Mouse (Mus musculus): ENCODE results near the gene Nudt9. TPM values are rescaled to one million over a fixed set of nuclear protein-coding genes. Genes with fewer than 3 reads are reported as not detected.

Nudt9 gene
- polyA plus RNA-seq, 1 experiment = 45.7 TPM

- TF ChIP-seq CTCF (IDR thresholded peaks at IDR 0.05; ENCODE audit: borderline replicate concordance, extremely low read depth, insufficient read depth, insufficient read length) (no peak), POLR2A (IDR thresholded peaks at IDR 0.05; ENCODE audit: borderline replicate concordance, extremely low read depth, insufficient read depth, insufficient read length, poor library complexity, severe bottlenecking) (no peak)
- peak; percentile 26 for DNase-seq (ENCODE audit: low read depth)
Measured at GRCm38 (mm10) chr5:104060429-104060828, 14.3 kb downstream of the Nudt9 start.

GRCm38 (mm10) chr5:104061936-104062772, 16.0 kb downstream of the Nudt9 start:
- DNase-seq (ENCODE audit: low read depth) = no peak
- TF ChIP-seq CTCF (IDR thresholded peaks at IDR 0.05; ENCODE audit: borderline replicate concordance, extremely low read depth, insufficient read depth, insufficient read length) (no peak), POLR2A (IDR thresholded peaks at IDR 0.05; ENCODE audit: borderline replicate concordance, extremely low read depth, insufficient read depth, insufficient read length, poor library complexity, severe bottlenecking) (no peak)

- TF ChIP-seq POLR2A (IDR thresholded peaks at IDR 0.05; ENCODE audit: borderline replicate concordance, extremely low read depth, insufficient read depth, insufficient read length, poor library complexity, severe bottlenecking) (no peak), CTCF (IDR thresholded peaks at IDR 0.05; ENCODE audit: borderline replicate concordance, extremely low read depth, insufficient read depth, insufficient read length) (no peak)
Measured at GRCm38 (mm10) chr5:104062773-104063551, 16.9 kb downstream of the Nudt9 start.

GRCm38 (mm10) chr5:104068751-104069150, 22.6 kb downstream of the Nudt9 start:
- TF ChIP-seq CTCF (IDR thresholded peaks at IDR 0.05; ENCODE audit: borderline replicate concordance, extremely low read depth, insufficient read depth, insufficient read length) (peak; percentile 60), POLR2A (IDR thresholded peaks at IDR 0.05; ENCODE audit: borderline replicate concordance, extremely low read depth, insufficient read depth, insufficient read length, poor library complexity, severe bottlenecking) (no peak)
- peak; percentile 40 for DNase-seq (ENCODE audit: low read depth)

More at GRCm38 (mm10) chr5:104062773-104063551, 16.9 kb downstream of the Nudt9 start:
- DNase-seq (ENCODE audit: low read depth) = no peak

- DNase-seq (ENCODE audit: low read depth) = no peak
Measured at GRCm38 (mm10) chr5:104071048-104071447, 24.9 kb downstream of the Nudt9 start.

GRCm38 (mm10) chr5:104072272-104072886, 26.3 kb downstream of the Nudt9 start:
- no peak for TF ChIP-seq CTCF (IDR thresholded peaks at IDR 0.05; ENCODE audit: borderline replicate concordance, extremely low read depth, insufficient read depth, insufficient read length)
- no peak for TF ChIP-seq POLR2A (IDR thresholded peaks at IDR 0.05; ENCODE audit: borderline replicate concordance, extremely low read depth, insufficient read depth, insufficient read length, poor library complexity, severe bottlenecking)

More at GRCm38 (mm10) chr5:104071048-104071447, 24.9 kb downstream of the Nudt9 start:
- TF ChIP-seq CTCF (IDR thresholded peaks at IDR 0.05; ENCODE audit: borderline replicate concordance, extremely low read depth, insufficient read depth, insufficient read length) (no peak), POLR2A (IDR thresholded peaks at IDR 0.05; ENCODE audit: borderline replicate concordance, extremely low read depth, insufficient read depth, insufficient read length, poor library complexity, severe bottlenecking) (no peak)

GRCm38 (mm10) chr5:104073602-104074001, 27.5 kb downstream of the Nudt9 start:
- no peak for DNase-seq (ENCODE audit: low read depth)
- no peak for TF ChIP-seq POLR2A (IDR thresholded peaks at IDR 0.05; ENCODE audit: borderline replicate concordance, extremely low read depth, insufficient read depth, insufficient read length, poor library complexity, severe bottlenecking)
- TF ChIP-seq CTCF (IDR thresholded peaks at IDR 0.05; ENCODE audit: borderline replicate concordance, extremely low read depth, insufficient read depth, insufficient read length) = no peak

More at GRCm38 (mm10) chr5:104072272-104072886, 26.3 kb downstream of the Nudt9 start:
- peak; percentile 83 for DNase-seq (ENCODE audit: low read depth)

GRCm38 (mm10) chr5:104074388-104074787, 28.3 kb downstream of the Nudt9 start:
- DNase-seq (ENCODE audit: low read depth) = peak; percentile 75
- TF ChIP-seq CTCF (IDR thresholded peaks at IDR 0.05; ENCODE audit: borderline replicate concordance, extremely low read depth, insufficient read depth, insufficient read length) = peak; percentile 86
- no peak for TF ChIP-seq POLR2A (IDR thresholded peaks at IDR 0.05; ENCODE audit: borderline replicate concordance, extremely low read depth, insufficient read depth, insufficient read length, poor library complexity, severe bottlenecking)

- peak; percentile 26 for DNase-seq (ENCODE audit: low read depth)
- TF ChIP-seq CTCF (IDR thresholded peaks at IDR 0.05; ENCODE audit: borderline replicate concordance, extremely low read depth, insufficient read depth, insufficient read length) = no peak
Measured at GRCm38 (mm10) chr5:104076361-104076760, 30.3 kb downstream of the Nudt9 start.

GRCm38 (mm10) chr5:104077508-104077907, 31.4 kb downstream of the Nudt9 start, which contains the start of gene Gm17660:
Gm17660 (minus strand) TSS chr5:104077608.
- TF ChIP-seq POLR2A (IDR thresholded peaks at IDR 0.05; ENCODE audit: borderline replicate concordance, extremely low read depth, insufficient read depth, insufficient read length, poor library complexity, severe bottlenecking) (no peak), CTCF (IDR thresholded peaks at IDR 0.05; ENCODE audit: borderline replicate concordance, extremely low read depth, insufficient read depth, insufficient read length) (no peak)
- no peak for DNase-seq (ENCODE audit: low read depth)

- no peak for DNase-seq (ENCODE audit: low read depth)
- TF ChIP-seq CTCF (IDR thresholded peaks at IDR 0.05; ENCODE audit: borderline replicate concordance, extremely low read depth, insufficient read depth, insufficient read length) (no peak), POLR2A (IDR thresholded peaks at IDR 0.05; ENCODE audit: borderline replicate concordance, extremely low read depth, insufficient read depth, insufficient read length, poor library complexity, severe bottlenecking) (no peak)
Measured at GRCm38 (mm10) chr5:104080736-104081135, 34.6 kb downstream of the Nudt9 start.

Measured in brain, embryonic 14.5 days (tissue).